Mouse (Mus musculus) adrenal gland, postnatal 10 days (tissue): ENCODE measurements at regions not wholly inside any gene's neighbourhood (a gene's known extent, or its start where the extent isn't known, plus 50 kb on each side); places are given as distances from the start of the nearest gene placed in this dataset.
A peak's percentile ranks its signal among the peaks of the same experiment; 100 is the strongest.
"Not testable (repeated sequence)": the region's sequence is repeated elsewhere in the genome, so short reads cannot be mapped to it uniquely, and the experiment has no call there.

ENCODE experiments used
- DNase-seq: peaks from one replicate; pipeline ENCODE4 v3.0.0; 2021; ENCODE audit warnings: mixed read lengths

- DNase-seq: no peak
Observed at GRCm38 (mm10) chr4:7921503-7921902, 317.3 kb downstream of the Car8 start.

- DNase-seq: no peak
Observed at GRCm38 (mm10) chr4:7913191-7913590, 325.6 kb downstream of the Car8 start.

- no peak for DNase-seq
Observed at GRCm38 (mm10) chr4:7912675-7913074, 326.2 kb downstream of the Car8 start.

GRCm38 (mm10) chr4:7903130-7903529 is 335.7 kb downstream of the Car8 start:
- DNase-seq: no peak

GRCm38 (mm10) chr4:7894914-7895313 is 343.9 kb downstream of the Car8 start:
- no peak for DNase-seq

GRCm38 (mm10) chr4:7891128-7891527 is 347.7 kb downstream of the Car8 start:
- DNase-seq: peak; percentile 3

GRCm38 (mm10) chr4:7854518-7854917 is 384.3 kb downstream of the Car8 start:
- DNase-seq: no peak

- DNase-seq: peak; percentile 45
Observed at GRCm38 (mm10) chr4:7853121-7853782, 385.6 kb downstream of the Car8 start.

- DNase-seq: no peak
Observed at GRCm38 (mm10) chr4:7852006-7852615, 386.7 kb downstream of the Car8 start.

GRCm38 (mm10) chr4:7847411-7847810 is 391.4 kb downstream of the Car8 start:
- no peak for DNase-seq

GRCm38 (mm10) chr4:7829126-7829525 is 409.7 kb downstream of the Car8 start:
- peak; percentile 5 for DNase-seq

- DNase-seq: no peak
Observed at GRCm38 (mm10) chr4:7819847-7820246, 419.0 kb downstream of the Car8 start.

GRCm38 (mm10) chr4:7777761-7778160 is 461.1 kb downstream of the Car8 start:
- DNase-seq: not testable (repeated sequence)

GRCm38 (mm10) chr4:7755473-7755872 is 483.4 kb downstream of the Car8 start:
- no peak for DNase-seq

- no peak for DNase-seq
Observed at GRCm38 (mm10) chr4:7753931-7754330, 484.9 kb downstream of the Car8 start.

- DNase-seq: no peak
Observed at GRCm38 (mm10) chr4:7751208-7751607, 487.6 kb downstream of the Car8 start.

- no peak for DNase-seq
Observed at GRCm38 (mm10) chr4:7722893-7723292, 515.9 kb downstream of the Car8 start.

GRCm38 (mm10) chr4:7688516-7688915 is 550.3 kb downstream of the Car8 start:
- DNase-seq: no peak

GRCm38 (mm10) chr4:7687231-7687630 is 551.6 kb downstream of the Car8 start:
- no peak for DNase-seq

- DNase-seq: no peak
Observed at GRCm38 (mm10) chr4:7670795-7671105, 568.1 kb downstream of the Car8 start.

GRCm38 (mm10) chr4:7669992-7670794 is 568.6 kb downstream of the Car8 start:
- no peak for DNase-seq

GRCm38 (mm10) chr4:7666935-7667594 is 571.8 kb downstream of the Car8 start:
- no peak for DNase-seq
